Comparison of ENCODE assay signal across 8 mouse cellular contexts in the genomic region with DNA sequence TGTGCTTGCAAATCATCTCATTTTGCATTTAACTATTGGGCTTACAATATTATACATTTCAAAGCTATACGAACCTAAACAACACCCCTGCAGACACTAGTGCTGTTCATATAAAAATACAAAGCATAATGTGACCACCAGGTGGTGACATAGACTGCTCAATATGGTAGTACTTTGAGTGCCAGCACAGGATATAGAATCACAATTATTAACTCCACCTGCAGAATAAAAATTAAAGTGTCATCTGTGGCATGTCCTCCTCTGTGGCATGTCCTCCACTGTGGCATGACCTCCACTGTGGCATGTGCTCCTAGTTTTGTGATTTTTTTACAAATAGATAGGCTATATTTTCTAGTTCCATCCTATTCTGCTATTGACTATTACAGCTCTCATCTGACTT.
DNase-seq lines count a peak whose midpoint lies in the region; ATAC-seq lines count a peak whose summit lies in the region.

No protein-coding gene starts in this region.

- DNase-seq in frontal cortex, postnatal 10 days (ENCODE audit: low spot score in 2 of 2) = no peak
- DNase-seq in thymus, postnatal 14 days = peak; percentile 8
- DNase-seq in thymus, postnatal 25 days = no peak
- peak; percentile 76 for DNase-seq in forebrain, embryonic 14.5 days (ENCODE audit: low spot score)
- DNase-seq in kidney, postnatal 4 days = peak; percentile 20 to 29
- no peak for DNase-seq in ovary, postnatal 36 days (ENCODE audit: low spot score)

- no peak overlapping the region for H3K27ac ChIP-seq in forebrain, embryonic 14.5 days (ENCODE audit: low read depth, low read length)
- no peak overlapping the region for H3K27ac ChIP-seq in neural tube, embryonic 14.5 days (ENCODE audit: low read depth, low read length)

- H3K27me3 ChIP-seq in forebrain, embryonic 14.5 days (replicated peaks; ENCODE audit: control insufficient read depth, insufficient read depth, low read length) = no peaks in the 10 kb centered on the region
- H3K27me3 ChIP-seq in neural tube, embryonic 14.5 days (ENCODE audit: control insufficient read depth, insufficient read depth, low read length) = no peaks in the 10 kb centered on the region

- ATAC-seq in frontal cortex, adult (ENCODE audit: low TSS enrichment) = peak; percentile 97
- ATAC-seq in forebrain, embryonic 14.5 days = peak; percentile 40
- peak; percentile 68 for ATAC-seq in neural tube, embryonic 14.5 days (ENCODE audit: low read depth)

- no peak overlapping the region for H3K9ac ChIP-seq in forebrain, embryonic 14.5 days (ENCODE audit: low read length)
- H3K9ac ChIP-seq in neural tube, embryonic 14.5 days (replicated peaks; ENCODE audit: low read depth, low read length) = no peak overlapping the region

- H3K36me3 ChIP-seq in forebrain, embryonic 14.5 days (ENCODE audit: control insufficient read depth, insufficient read depth, low read length) = peaks cover 21% of the 10 kb centered on the region
- H3K36me3 ChIP-seq in neural tube, embryonic 14.5 days (ENCODE audit: control insufficient read depth, insufficient read depth, low read length) = no peaks in the 10 kb centered on the region

- H3K4me3 ChIP-seq in forebrain, embryonic 14.5 days (ENCODE audit: low read depth, low read length) = no peak overlapping the region
- no peak overlapping the region for H3K4me3 ChIP-seq in neural tube, embryonic 14.5 days (ENCODE audit: low read depth, low read length)

- H3K4me2 ChIP-seq in forebrain, embryonic 14.5 days (ENCODE audit: low read length) = no peak overlapping the region
- no peak overlapping the region for H3K4me2 ChIP-seq in neural tube, embryonic 14.5 days (ENCODE audit: low read depth, low read length)

- 76% methylated on average over 1 of the region's 1 CpGs for WGBS in forebrain, embryonic 14.5 days
- 86% methylated on average over 1 of the region's 1 CpGs for WGBS in neural tube, embryonic 14.5 days

- H3K9me3 ChIP-seq in forebrain, embryonic 14.5 days (replicated peaks; ENCODE audit: control insufficient read depth, low read length) = no peaks in the 10 kb centered on the region
- no peaks in the 10 kb centered on the region for H3K9me3 ChIP-seq in neural tube, embryonic 14.5 days (ENCODE audit: control insufficient read depth, low read length)

- H3K4me1 ChIP-seq in forebrain, embryonic 14.5 days (ENCODE audit: control insufficient read depth, insufficient read depth, low read length) = peaks cover 4% of the 10 kb centered on the region; the same call in 1 of the 2 replicates
- H3K4me1 ChIP-seq in neural tube, embryonic 14.5 days (ENCODE audit: control insufficient read depth, insufficient read depth, low read length) = peaks cover 7% of the 10 kb centered on the region; the same call in 1 of the 2 replicates

Comparison
In these comparisons a context has a peak if more than half of its experiments do, and no peak if none do; other contexts are left out.
1. DNase-seq: peak in thymus, postnatal 14 days (single experiment), forebrain, embryonic 14.5 days (single experiment) and kidney, postnatal 4 days (2 of 2); none in frontal cortex, postnatal 10 days (0 of 2), thymus, postnatal 25 days (single experiment) and ovary, postnatal 36 days (single experiment).
2. ATAC-seq: peak in every context shown above with its lines; median percentile 97 in frontal cortex, adult; 68 in neural tube, embryonic 14.5 days; 40 in forebrain, embryonic 14.5 days.